Mouse (Mus musculus) neural tube, embryonic 14.5 days (tissue): ENCODE results near the gene Cmtr2. TPM values are rescaled to one million over a fixed set of nuclear protein-coding genes. Genes with fewer than 3 reads are reported as not detected.

Experiments
- ATAC-seq: fragments of 200-750 bp; cut with Nextera tagmentation; 2 replicates; pipeline ENCODE4 v1.8.0; 2017; ENCODE audit warnings: low read depth, mild to moderate bottlenecking, moderate TSS enrichment, moderate library complexity
- H3K27ac ChIP-seq: fragments of 300-500 bp; sonication (generic); 2 replicates; pipeline ENCODE4 v1.5.1; 2014; ENCODE audit warnings: low read depth, mild to moderate bottlenecking, control low read depth, low read length, moderate library complexity, mixed read lengths
- H3K27me3 ChIP-seq: fragments of 300-500 bp; sonication (generic); 2 replicates; pipeline ENCODE4 v1.6.1; 2014; ENCODE audit warnings: low read length; ENCODE audit not compliant: control insufficient read depth, insufficient read depth
- H3K36me3 ChIP-seq: fragments of 300-500 bp; sonication (generic); 2 replicates; pipeline ENCODE4 v1.6.1; 2014; ENCODE audit warnings: low read length, mixed read lengths; ENCODE audit not compliant: control insufficient read depth, insufficient read depth
- H3K4me1 ChIP-seq: fragments of 300-500 bp; sonication (generic); 2 replicates; pipeline ENCODE4 v1.6.1; 2014; ENCODE audit warnings: low read length; ENCODE audit not compliant: control insufficient read depth, insufficient read depth
- H3K4me2 ChIP-seq: fragments of 300-500 bp; sonication (generic); 2 replicates; pipeline ENCODE4 v1.6.1; 2014; ENCODE audit warnings: mild to moderate bottlenecking, low read depth, low read length, control low read depth
- H3K4me3 ChIP-seq: fragments of 300-500 bp; sonication (generic); 2 replicates; pipeline ENCODE4 v1.5.1; 2014; ENCODE audit warnings: low read depth, low read length, control low read depth, mixed read lengths
- H3K9ac ChIP-seq: fragments of 300-500 bp; sonication (generic); replicated peaks from 2 replicates; pipeline ENCODE4 v1.6.1; 2014; ENCODE audit warnings: low read depth, mild to moderate bottlenecking, control low read depth, low read length, mixed read lengths
- H3K9me3 ChIP-seq: fragments of 300-500 bp; sonication (generic); 2 replicates; pipeline ENCODE4 v1.6.1; 2016; ENCODE audit warnings: low read length; ENCODE audit not compliant: control insufficient read depth
- WGBS: fragments of 180-500 bp; shearing (Covaris S2); extraction: QIAGEN DNeasy Blood & Tissue Kit; methylation state at CpG from one replicate; pipeline ENCODE4 v1.1.7; 2014; 5-methylcytosine and 5-hydroxymethylcytosine counted together
- polyA plus RNA-seq: library from polyadenylated mRNA; unstranded; fragments of >200 nt; fragmentation: Nextera tagmentation; extraction: Ambion mirVana; gene quantifications from 2 replicates; pipeline ENCODE4 v1.2.1, GENCODE M21; 2014

Cmtr2 gene
- polyA plus RNA-seq, 1 experiment from 2014 or later = 9.6 TPM

DNA sequence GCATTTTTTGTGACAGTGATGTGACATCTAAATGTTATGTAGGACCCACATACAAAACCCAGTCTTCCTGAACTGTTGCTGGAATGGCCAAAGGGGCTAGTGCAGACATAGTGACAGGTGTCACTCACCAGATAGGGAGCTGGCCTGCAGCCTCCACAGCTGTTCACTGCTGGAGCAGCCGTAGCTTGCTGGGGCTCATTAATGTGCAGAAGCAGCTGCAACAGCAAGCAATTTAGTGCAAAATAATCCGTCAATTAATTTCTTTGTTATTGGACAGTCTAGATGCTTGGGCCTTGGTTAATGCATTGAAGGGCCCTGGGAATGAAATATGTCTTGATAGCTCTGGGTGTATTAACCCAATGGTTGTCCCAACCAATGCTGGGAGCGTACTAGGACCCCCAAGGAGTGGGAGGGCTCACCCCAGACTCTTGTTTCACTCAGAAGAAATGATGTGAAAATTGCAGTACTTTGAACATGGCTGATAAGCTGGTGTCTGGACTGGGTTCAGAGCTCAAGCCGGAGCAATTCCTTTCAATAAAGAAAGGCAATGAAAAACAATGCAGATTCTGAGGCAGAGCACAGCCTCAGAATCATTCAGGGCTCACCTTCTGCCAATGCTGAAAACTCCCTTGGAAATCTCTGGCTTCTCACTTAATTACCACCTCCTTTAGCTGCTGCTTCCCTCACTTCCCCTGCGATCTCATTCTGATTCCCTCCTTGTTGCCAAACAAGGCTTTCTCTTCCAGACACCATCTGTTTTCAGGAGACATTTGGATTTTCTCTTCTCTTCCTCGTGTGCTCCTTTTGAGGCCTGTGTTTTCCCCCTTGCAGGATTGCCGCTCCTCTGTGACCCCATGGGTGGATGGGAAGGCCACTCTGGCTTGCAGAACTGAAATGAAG is 27.1 kb downstream of the Cmtr2 start:
- WGBS = 41% methylated on average over 7 of the region's 7 CpGs
- H3K4me1 ChIP-seq = no peaks in the 10 kb centered on the region; the same call in 1 of the 2 replicates
- no peak for ATAC-seq
- H3K9me3 ChIP-seq = no peaks in the 10 kb centered on the region
- no peak overlapping the region for H3K9ac ChIP-seq
- H3K27ac ChIP-seq = peak overlapping the region; percentile 44
- no peaks in the 10 kb centered on the region for H3K27me3 ChIP-seq
- H3K36me3 ChIP-seq = no peaks in the 10 kb centered on the region
- H3K4me3 ChIP-seq = no peak overlapping the region
- H3K4me2 ChIP-seq = no peak overlapping the region

DNA sequence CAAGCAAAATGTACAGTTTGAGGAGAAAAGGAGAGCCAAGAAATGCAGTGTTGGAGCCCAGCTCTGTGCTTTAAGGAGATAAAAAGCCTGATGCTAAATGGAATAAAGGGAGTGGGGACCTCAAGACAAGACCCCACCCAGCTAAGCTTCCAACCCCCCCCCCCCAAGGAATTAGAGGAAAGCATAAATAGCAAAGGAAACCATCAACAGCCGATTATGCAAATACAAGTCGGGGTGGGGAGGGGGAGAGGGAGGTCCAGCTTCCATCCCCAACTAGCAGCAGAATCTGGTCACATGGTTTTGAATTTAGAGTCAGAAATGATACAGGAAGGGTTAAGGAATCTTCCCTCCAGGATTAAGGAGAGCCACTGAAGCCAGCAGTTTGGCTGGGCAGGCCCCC is 29.1 kb downstream of the Cmtr2 start:
- no peak for ATAC-seq
- WGBS = 69% methylated on average over 2 of the region's 2 CpGs
- Histone ChIP-seq H3K27ac (no peak overlapping the region), H3K4me3 (no peak overlapping the region), H3K27me3 (no peaks in the 10 kb centered on the region), H3K4me1 (no peaks in the 10 kb centered on the region; the same call in 1 of the 2 replicates), H3K4me2 (no peak overlapping the region), H3K9me3 (no peaks in the 10 kb centered on the region), H3K36me3 (no peaks in the 10 kb centered on the region), H3K9ac (no peak overlapping the region)

DNA sequence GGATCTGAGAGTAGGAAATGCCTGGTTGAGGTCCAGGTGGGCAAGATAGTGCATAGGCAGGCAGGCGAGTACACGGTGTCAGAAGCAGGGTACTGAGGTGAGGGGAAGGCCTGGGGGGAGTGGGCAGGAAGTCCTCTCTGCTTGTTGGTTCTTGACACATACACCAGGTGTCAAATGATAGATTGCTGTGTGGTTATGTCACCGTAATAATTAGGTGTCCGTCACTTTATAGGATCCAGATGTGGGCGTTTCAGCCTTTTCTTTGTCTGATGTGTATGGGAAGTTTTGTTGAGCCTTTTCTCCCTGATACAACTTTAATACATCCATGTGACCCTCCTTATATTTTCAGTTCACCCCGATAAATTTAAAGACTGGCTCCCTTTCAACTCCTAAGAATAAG is 31.8 kb downstream of the Cmtr2 start:
- Histone ChIP-seq H3K9me3 (no peaks in the 10 kb centered on the region), H3K27ac (no peak overlapping the region), H3K36me3 (no peaks in the 10 kb centered on the region), H3K4me2 (no peak overlapping the region), H3K4me1 (no peaks in the 10 kb centered on the region; the same call in 1 of the 2 replicates), H3K4me3 (no peak overlapping the region), H3K9ac (no peak overlapping the region), H3K27me3 (no peaks in the 10 kb centered on the region)
- WGBS = 91% methylated on average over 6 of the region's 6 CpGs
- no peak for ATAC-seq

DNA sequence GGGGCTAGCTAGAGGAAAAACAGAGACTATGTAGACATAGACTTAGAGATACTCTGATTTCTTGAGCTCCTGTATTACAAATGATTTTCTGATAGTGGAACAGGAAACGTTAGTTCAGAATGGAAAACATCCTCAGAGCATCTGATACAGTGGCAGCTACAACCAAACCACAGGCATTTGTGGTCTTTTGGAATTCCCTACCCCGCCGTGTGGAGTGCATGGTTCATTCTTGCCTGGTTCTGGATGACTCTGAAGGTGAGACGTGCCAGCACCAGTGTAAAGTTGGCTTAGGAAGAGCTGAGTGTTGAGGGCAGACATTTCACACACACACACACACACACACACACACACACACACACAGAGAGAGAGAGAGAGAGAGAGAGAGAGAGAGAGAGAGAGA is 38.5 kb downstream of the Cmtr2 start:
- 84% methylated on average over 4 of the region's 4 CpGs for WGBS
- no peak overlapping the region for H3K27ac ChIP-seq
- H3K9ac ChIP-seq = no peak overlapping the region
- no peaks in the 10 kb centered on the region for H3K27me3 ChIP-seq
- no peaks in the 10 kb centered on the region for H3K9me3 ChIP-seq
- no peaks in the 10 kb centered on the region for H3K4me1 ChIP-seq
- no peaks in the 10 kb centered on the region for H3K36me3 ChIP-seq
- H3K4me3 ChIP-seq = no peak overlapping the region
- ATAC-seq = no peak
- no peak overlapping the region for H3K4me2 ChIP-seq

DNA sequence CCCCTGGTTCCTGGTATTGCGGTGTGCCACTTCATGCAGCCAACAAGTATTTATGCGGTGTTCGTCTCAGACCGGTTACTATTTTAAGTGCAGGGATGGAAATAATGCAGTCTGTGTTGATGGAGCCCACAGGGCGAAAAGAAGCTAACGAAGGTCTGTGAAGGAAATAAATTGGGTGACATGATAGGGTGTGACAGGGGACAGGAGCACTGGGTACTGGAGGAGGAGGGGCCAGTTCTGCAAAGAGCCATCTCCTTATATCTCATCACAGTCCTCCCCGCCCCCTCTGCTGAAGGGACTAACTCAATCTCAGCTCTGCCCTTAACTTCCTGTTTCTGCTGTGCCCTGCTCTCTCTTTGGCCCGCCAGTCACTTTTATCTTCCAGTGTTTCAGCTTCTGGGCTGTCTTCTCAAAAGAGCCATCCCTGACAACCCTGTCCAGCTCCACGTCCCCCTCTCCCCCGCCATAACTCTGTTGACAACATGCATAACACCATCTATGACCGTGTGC is 50.4 kb downstream of the Cmtr2 start:
- H3K36me3 ChIP-seq = no peaks in the 10 kb centered on the region
- no peak for ATAC-seq
- no peaks in the 10 kb centered on the region for H3K4me1 ChIP-seq
- H3K4me3 ChIP-seq = no peak overlapping the region
- H3K27me3 ChIP-seq = no peaks in the 10 kb centered on the region
- WGBS = 70% methylated on average over 11 of the region's 11 CpGs
- no peaks in the 10 kb centered on the region for H3K9me3 ChIP-seq
- no peak overlapping the region for H3K4me2 ChIP-seq
- no peak overlapping the region for H3K27ac ChIP-seq
- no peak overlapping the region for H3K9ac ChIP-seq

DNA sequence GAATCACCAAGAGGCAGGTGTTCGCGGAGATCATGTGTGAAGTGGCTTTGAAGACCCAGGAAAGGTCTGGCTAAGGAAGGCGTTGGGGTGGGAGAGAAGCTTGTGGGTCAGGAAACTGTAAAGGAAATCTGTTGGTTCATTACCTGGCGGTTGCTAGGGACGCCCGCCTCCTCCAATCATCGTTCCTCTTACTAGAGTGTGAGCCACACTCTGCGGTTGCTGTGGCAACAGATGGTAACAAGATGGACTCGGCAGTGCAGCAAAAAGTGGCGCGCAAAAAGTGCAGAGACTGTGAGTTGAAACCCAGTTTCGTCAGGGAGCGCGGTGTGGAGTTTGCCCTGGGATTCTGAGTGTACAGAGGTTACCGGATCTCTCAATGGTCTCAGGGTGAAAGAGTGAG is 51.3 kb downstream of the Cmtr2 start, which contains the start of gene Hydin:
Gene Hydin, plus strand, starts transcription at position 237 of the 400 bp plus-strand sequence.
- Histone ChIP-seq H3K27me3 (no peaks in the 10 kb centered on the region), H3K4me3 (peak within 1 kb of the TSS; percentile 13), H3K4me1 (no peaks in the 10 kb centered on the region), H3K27ac (no peak within 1 kb of the TSS), H3K4me2 (peak within 1 kb of the TSS; percentile 44), H3K36me3 (no peaks in the 10 kb centered on the region), H3K9ac (no peak within 1 kb of the TSS), H3K9me3 (no peaks in the 10 kb centered on the region)
- 1% methylated on average over 15 of the region's 15 CpGs for WGBS
- ATAC-seq = peak; percentile 90

DNA sequence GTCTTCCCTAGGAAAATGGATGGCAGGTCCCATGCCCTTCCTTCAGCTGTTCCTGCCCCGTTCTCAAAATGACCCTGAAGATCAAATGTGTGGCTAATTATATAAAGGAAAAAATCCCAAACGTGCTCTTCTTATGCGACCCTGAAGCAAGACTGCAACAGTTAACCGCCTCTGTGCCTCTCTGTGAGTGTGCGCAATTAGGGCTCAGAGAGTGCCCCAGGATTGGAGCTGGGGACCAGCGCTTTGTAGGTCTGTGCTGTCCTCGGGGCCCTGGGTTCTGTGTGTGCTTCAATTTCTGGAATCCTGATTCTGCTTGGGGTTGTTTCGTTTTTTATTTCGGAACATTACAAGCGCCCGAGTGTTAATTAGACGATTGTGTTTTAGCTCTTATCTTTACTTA is 51.8 kb downstream of the Cmtr2 start:
- H3K36me3 ChIP-seq = no peaks in the 10 kb centered on the region
- H3K27me3 ChIP-seq = no peaks in the 10 kb centered on the region
- no peak overlapping the region for H3K9ac ChIP-seq
- peak overlapping the region; percentile 13; the same call in 1 of the 2 replicates for H3K4me3 ChIP-seq
- peak overlapping the region; percentile 44 for H3K4me2 ChIP-seq
- no peaks in the 10 kb centered on the region for H3K4me1 ChIP-seq
- ATAC-seq = no peak
- H3K27ac ChIP-seq = no peak overlapping the region
- 13% methylated on average over 12 of the region's 12 CpGs for WGBS
- no peaks in the 10 kb centered on the region for H3K9me3 ChIP-seq

DNA sequence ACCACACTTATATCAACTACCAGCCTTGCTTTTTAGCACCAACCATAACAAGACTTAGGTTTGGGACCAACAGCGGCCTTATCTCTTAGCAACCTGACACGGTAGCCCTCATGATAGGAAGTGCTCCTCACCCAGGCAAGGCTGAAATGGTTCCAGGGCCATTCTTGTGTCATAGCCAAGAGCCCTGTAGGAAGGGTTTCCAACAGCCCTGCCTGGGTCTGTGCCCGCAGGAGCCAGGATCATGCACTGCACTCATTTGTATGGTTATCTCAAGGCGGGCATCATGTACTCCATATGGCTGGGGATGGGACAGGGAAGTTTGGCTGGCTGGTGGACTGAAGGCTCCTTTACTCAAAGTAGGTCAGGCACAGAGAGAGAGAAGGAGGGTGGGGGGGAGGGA is 55.2 kb downstream of the Cmtr2 start:
- WGBS = 85% methylated on average over 4 of the region's 4 CpGs

DNA sequence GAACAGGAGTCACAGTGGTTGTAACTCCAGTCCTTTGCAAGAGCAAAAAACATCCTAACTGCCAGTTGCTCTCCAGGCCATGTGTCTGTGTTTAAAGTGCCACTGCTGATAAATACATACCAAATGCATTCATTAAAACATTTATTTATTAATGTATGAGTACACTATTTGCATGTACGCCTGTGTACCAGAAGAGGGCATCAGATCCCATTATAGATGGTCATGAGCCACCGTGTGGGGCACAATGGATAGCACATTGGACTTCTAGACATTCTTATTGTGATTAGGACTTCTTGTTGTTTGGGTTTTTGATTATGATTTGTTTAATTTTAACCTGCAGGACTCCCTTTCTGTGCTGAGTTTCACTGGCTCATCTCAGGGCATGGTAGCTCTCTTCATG is 57.9 kb downstream of the Cmtr2 start:
- peaks cover 6% of the 10 kb centered on the region; the same call in 1 of the 2 replicates for H3K4me1 ChIP-seq
- no peak overlapping the region for H3K27ac ChIP-seq
- H3K36me3 ChIP-seq = no peaks in the 10 kb centered on the region
- H3K4me3 ChIP-seq = no peak overlapping the region
- ATAC-seq = no peak
- H3K27me3 ChIP-seq = no peaks in the 10 kb centered on the region
- WGBS = 64% methylated on average over 2 of the region's 2 CpGs
- no peaks in the 10 kb centered on the region for H3K9me3 ChIP-seq
- H3K9ac ChIP-seq = no peak overlapping the region
- H3K4me2 ChIP-seq = no peak overlapping the region

More for the DNA sequence above, 55.2 kb downstream of the Cmtr2 start:
- Histone ChIP-seq H3K9me3 (no peaks in the 10 kb centered on the region), H3K27ac (no peak overlapping the region), H3K4me3 (no peak overlapping the region), H3K27me3 (no peaks in the 10 kb centered on the region), H3K9ac (no peak overlapping the region), H3K4me1 (peaks cover under 1% of the 10 kb centered on the region; the same call in 1 of the 2 replicates), H3K36me3 (no peaks in the 10 kb centered on the region), H3K4me2 (no peak overlapping the region)
- no peak for ATAC-seq
